Mouse (Mus musculus): ENCODE measurements at regions not wholly inside any gene's neighbourhood (a gene's known extent, or its start where the extent isn't known, plus 50 kb on each side); places are given as distances from the start of the nearest gene placed in this dataset.

- TF ChIP-seq CTCF (IDR thresholded peaks at IDR 0.05; ENCODE audit: control insufficient read depth, insufficient read depth, insufficient replicate concordance, low read depth, low read length) (no peak), POLR2A (IDR thresholded peaks at IDR 0.05; ENCODE audit: control insufficient read depth, low read depth, low read length) (no peak)
Observed at GRCm38 (mm10) chr6:116902371-116902770, 185.7 kb upstream of the Tmem72 start.

Data from testis, adult 2 months (tissue).